Mouse (Mus musculus) layer of hippocampus, adult 18-20 months (tissue): ENCODE data around the gene Cby1. TPM values are rescaled to one million over a fixed set of nuclear protein-coding genes. Genes with fewer than 3 reads are reported as not detected.

Source experiments
- DNase-seq, 2 experiments: peaks; one replicate each; pipeline ENCODE4 v3.0.0; 2022; ENCODE audit warnings: low spot score in 2 of 2
- long read RNA-seq: library from polyadenylated mRNA; stranded (forward); transcript quantifications from one replicate; pipeline ENCODE4 v2.0.0, GENCODE M21; 2021
- total RNA-seq, 2 experiments: library from RNA; stranded (reverse); gene quantifications; 2 replicates each; pipeline ENCODE4 v1.2.3; 2021

Cby1 gene
- 10 to 100 TPM; 46.2 to 46.9 TPM for total RNA-seq
- long read RNA-seq, transcript Cby1-201 (5 exons, 1,147 nt): major isoform, 44 of 50 reads
- long read RNA-seq, partial matches to known transcripts: 3 of 50 reads
- long read RNA-seq, other reads (novel, unspliced or antisense): 3 of 50 reads

DNA sequence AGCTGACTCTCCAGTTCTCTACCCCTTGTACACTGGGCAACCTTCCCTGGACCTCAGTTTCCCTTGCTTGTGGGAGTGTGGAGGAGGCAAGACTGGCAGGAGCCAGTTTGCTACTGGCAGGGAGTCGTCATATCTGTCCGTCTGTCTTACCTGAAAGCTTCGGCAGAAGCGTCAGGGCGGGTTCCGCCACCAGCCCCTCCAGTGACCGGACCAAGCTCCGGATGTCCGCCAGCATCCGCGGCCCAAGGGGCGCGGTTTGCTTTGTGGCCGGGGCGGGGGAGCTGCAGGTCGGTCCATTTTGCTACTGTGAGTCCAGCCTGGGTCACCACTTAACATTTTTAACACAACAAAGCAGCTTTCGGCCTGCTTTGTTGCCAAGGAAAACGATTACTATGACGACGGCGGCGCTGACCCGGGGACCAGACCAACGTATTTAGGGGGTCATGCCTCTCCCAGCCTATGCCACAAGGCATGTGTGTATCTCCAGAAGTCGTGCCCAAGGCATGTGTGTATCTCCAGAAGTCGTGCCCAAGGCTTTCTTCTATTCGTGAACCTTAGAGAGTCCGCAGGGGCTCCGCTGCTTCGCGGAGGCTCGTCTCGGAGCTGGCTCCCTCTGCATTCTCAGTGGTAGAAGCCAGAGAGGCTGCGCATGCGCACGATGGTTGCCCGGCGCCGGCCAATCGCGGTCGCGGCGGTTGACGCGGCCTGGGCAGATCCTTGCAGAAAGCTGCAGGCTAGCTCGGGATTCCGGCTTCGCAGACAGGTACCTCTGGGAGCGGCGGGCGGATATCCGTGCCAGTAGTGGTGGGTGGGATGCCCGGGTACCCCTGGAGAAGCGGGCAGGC lies at the start of gene Cby1, which contains the start of gene Fam227a:
Gene Cby1 (plus strand): TSS at position 669 of the 845 bp plus-strand sequence.
Gene Fam227a (minus strand): TSS at position 426 of the 845 bp plus-strand sequence.
- peak; percentile 91 to 98 for DNase-seq

GRCm38 (mm10) chr15:79609226-79609625 lies 49.8 kb upstream of the Cby1 start:
- no peak for DNase-seq

DNA sequence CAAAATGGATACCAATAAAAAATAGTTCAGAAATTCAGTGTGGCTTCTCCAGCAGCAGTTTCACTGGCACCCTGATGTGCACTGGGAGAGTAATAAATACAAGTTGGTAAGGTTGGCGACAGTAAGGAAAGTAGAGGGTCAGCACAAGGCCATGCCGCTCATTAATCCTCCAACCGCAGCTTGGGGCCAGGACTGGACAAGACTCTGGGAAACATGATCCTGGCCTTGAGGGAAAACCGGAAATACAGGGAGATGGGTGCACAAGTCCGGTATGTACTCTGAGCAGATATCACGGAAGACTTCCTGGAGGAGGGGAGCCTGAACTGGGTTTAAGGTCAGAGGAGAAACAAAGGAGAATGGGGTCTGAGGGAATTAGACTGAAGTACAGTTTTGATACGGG lies 43.5 kb upstream of the Cby1 start:
- no peak for DNase-seq

GRCm38 (mm10) chr15:79616729-79617128 lies 42.3 kb upstream of the Cby1 start:
- no peak for DNase-seq

- DNase-seq: no peak
Measured at GRCm38 (mm10) chr15:79617135-79617534, 41.9 kb upstream of the Cby1 start.

DNA sequence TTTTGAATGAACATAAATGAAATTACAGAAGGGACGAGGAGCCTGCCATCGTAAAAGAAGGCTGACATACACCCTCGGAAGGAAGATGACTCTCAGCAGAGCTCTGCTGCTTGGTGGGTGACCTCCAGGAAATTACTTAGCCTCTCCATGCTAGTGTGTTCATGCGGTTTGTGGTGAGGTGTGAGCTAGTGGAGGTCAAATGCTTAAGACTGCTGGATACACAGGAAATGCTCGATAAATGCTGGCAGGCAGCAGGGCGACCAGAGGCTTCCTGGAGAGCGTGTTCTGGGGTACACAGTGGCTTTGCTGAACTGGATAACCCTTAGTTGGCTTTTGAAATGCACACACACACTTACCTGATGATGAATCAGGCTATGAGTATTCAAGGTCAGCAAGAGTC lies 40.5 kb upstream of the Cby1 start:
- no peak for DNase-seq

DNA sequence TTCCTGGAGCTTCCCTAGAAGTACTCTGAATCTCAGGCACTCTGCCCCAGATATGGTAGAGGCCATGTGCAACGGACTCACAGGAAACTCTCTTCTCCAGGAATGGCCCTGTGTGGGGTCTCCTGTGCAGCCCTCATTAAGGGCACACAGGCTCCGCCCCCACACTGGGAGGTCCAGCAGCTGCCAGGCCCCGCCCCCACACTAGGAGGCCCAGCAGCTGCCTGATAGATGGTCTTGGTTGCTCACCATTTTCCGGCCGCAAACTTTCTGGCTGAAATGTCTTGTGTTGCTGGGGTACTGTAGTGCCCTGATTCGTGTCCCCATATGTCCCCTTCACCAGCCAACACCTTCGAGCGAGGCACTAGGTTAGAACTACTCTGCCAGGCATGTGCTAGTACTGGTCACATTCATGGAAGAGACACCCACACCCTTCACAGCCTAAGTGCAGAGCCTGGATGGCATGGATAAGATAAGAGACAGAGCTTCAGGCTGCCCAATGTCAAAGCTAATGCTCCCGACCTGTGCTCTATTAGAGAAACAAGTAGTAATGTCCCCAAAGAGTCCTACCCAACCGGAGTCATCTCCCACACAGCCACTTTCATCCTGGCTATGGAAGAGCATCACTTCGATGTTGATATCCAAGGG lies 39.1 kb upstream of the Cby1 start:
- DNase-seq: no peak

DNA sequence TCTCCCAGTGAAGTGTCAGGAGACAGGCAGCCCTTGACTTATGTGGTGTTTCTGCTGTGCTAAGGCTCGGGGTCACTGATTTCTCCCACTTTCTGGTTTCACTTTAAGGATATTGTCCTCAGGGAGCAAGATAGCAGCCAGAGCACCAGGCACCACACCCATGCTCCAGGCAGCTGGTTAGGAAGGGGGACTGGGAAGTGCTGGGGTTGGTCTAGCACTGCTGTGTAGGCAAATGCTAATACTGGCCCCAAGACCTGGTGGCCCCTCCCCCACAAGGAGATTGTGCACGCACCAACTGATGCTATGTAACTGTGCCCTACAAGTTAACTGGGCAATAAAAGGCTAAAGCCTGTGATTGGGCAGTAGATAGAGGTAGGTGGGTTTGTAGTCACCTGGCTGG lies 28.5 kb upstream of the Cby1 start:
- no peak for DNase-seq

DNA sequence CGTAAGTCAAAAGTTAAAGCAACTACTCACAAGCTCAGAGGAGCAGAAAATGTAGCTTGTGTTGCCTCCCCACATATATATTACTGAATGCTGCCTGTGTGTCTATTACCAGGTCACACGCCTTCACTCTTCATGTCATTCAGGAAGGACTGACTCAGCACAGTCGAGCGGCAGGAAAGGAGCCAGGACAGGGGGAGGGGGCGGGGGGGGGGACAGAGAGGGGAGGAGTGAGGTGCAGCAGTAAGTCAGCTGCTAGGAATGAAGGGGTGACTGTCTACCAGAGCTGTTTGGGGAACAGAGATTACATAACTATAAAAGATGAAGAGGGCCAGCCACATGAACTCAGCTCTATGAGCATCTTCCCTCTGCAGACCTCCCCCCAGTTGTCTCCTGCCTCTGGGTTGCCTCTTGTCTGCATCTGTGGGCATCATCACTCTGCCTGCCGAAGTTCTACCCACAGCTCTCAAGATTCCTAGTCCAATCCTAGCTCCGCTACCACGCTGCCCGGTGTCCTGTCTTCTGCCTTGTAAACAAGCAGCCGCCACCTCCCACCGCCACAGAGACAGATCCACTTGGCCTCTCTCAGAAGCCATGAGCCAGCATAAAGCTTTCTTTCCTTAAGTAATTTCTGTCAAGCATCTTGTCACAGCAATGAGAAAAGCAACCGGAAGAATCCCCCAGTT lies 17.7 kb upstream of the Cby1 start:
- DNase-seq: peak in 1 of 2 experiments; percentile 40

DNA sequence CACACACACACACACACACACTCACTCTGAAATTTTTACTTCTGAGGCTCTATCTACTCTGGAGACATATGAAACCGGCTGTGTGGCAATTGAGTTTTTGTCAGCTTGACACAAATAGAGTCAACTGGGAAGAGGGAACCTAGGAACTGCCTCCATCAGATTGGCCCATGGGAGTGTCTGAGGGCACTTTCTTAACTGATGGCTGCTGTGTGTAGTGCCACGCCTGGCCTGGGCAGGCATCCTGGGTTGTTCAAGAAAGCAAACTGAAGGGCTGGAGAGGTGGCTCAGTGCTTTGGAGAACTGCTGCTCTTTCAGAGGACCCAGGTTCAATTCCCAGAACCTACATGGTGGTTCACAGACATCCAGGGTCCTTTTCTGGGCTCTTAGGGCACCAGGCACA lies 13.5 kb upstream of the Cby1 start:
- DNase-seq: no peak

GRCm38 (mm10) chr15:79648130-79648529 lies 10.9 kb upstream of the Cby1 start:
- DNase-seq: no peak

- no peak for DNase-seq
Measured at GRCm38 (mm10) chr15:79650569-79650968, 8.4 kb upstream of the Cby1 start.

DNA sequence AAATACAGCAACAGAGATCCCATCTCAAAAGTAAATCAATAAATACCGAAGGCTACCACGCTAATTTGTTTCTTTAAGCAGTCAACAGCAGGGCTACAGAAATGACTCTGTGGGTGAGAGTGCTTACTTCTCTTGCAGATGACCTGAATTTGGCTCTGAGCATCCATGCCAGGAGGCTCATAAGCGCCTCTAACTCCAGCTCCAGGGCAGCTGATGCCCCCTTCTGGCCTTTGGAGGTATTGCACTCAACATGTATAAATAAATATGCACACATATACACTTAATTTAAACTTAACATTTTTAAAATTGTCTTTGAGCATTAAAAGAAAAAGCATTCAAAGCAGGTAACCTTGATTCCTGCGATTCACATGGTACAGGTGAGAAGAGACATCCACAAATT lies 7.5 kb upstream of the Cby1 start:
- no peak for DNase-seq

GRCm38 (mm10) chr15:79656451-79656850 lies 2.5 kb upstream of the Cby1 start:
- DNase-seq: peak; percentile 50 to 63

- DNase-seq: peak; percentile 73 to 93
Measured at GRCm38 (mm10) chr15:79657837-79658530, 1.0 kb upstream of the Cby1 start.

GRCm38 (mm10) chr15:79661852-79662251 lies 2.9 kb downstream of the Cby1 start:
- DNase-seq: no peak

- peak in 1 of 2 experiments; percentile 69 for DNase-seq
Measured at GRCm38 (mm10) chr15:79664666-79665065, 5.7 kb downstream of the Cby1 start.

- DNase-seq: no peak
Measured at GRCm38 (mm10) chr15:79669195-79669594, 10.2 kb downstream of the Cby1 start.

DNA sequence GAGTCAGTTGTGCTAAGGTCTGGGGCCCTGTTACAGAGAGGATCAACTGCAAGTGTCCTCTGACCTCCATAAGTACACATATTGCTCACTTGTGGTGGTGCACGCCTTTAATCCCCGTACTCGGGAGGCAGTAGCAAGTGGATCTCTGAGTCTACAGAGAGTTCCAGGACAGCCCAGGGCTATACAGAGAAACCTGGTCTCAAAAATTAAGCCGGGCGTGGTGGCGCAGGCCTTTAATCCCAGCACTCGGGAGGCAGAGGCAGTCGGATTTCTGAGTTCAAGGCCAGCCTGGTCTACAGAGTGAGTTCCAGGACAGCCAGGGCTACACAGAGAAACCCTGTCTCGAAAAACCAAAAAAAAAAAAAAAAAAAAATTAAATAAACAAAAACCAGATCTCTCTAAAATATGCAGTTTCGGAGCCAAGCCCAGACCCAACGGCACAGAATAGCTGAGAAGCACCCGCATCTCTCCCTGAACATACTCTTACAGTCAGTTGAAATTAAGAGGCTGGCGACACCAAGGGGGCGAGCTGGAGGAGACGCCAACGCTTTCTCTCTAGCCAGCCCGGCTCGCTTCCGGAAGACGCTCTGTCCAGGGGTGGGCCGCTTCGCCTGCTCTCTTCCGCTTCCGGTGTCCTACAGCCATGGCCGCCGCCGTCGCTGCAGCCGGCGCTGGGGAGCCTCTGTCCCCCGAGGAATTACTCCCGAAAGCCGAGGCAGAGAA lies 11.4 kb downstream of the Cby1 start, which contains the start of gene Tomm22:
Gene Tomm22 (plus strand): TSS at position 613 of the 723 bp plus-strand sequence.
- peak; percentile 89 to 91 for DNase-seq

DNA sequence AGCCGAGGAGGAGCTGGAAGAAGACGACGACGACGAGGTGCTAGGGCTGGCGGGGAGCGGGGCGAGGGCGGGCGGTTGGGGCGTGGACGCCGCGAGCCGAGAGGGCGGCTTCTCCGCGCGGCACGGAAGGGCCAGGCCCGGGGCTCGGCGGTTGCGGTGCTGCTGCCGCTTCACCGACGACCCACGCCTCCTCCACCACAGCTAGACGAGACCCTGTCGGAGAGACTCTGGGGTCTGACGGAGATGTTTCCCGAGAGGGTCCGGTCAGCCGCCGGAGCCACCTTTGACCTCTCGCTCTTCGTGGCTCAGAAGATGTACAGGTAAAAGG lies 11.9 kb downstream of the Cby1 start:
- no peak for DNase-seq
